Mouse (Mus musculus) A20 (cell line): Measurements from ENCODE around the gene Cdk14.

Experiments used
- DNase-seq: peaks from one replicate; pipeline ENCODE4 v3.0.0-alpha.2; 2011; ENCODE audit warnings: low read depth, low spot score

Gene Cdk14

GRCm38 (mm10) chr5:4858032-4858641, 562.0 kb downstream of the Cdk14 start:
- DNase-seq, result no peak

- no peak for DNase-seq
Observed at GRCm38 (mm10) chr5:4853503-4853902, 566.6 kb downstream of the Cdk14 start.

- DNase-seq, result no peak
Observed at GRCm38 (mm10) chr5:4852711-4853320, 567.3 kb downstream of the Cdk14 start.

- no peak for DNase-seq
Observed at GRCm38 (mm10) chr5:4851934-4852710, 568.0 kb downstream of the Cdk14 start.

GRCm38 (mm10) chr5:4851245-4851933, 568.7 kb downstream of the Cdk14 start:
- DNase-seq, result no peak

GRCm38 (mm10) chr5:4834819-4835480, 585.2 kb downstream of the Cdk14 start:
- DNase-seq, result no peak

- DNase-seq, result no peak
Observed at GRCm38 (mm10) chr5:4833940-4834339, 586.2 kb downstream of the Cdk14 start.

GRCm38 (mm10) chr5:4826886-4827285, 593.2 kb downstream of the Cdk14 start:
- no peak for DNase-seq

- no peak for DNase-seq
Observed at GRCm38 (mm10) chr5:4825951-4826350, 594.2 kb downstream of the Cdk14 start.

- DNase-seq, result no peak
Observed at GRCm38 (mm10) chr5:4825076-4825475, 595.0 kb downstream of the Cdk14 start.

GRCm38 (mm10) chr5:4824171-4824570, 595.9 kb downstream of the Cdk14 start:
- no peak for DNase-seq

- no peak for DNase-seq
Observed at GRCm38 (mm10) chr5:4822041-4822440, 598.1 kb downstream of the Cdk14 start.

GRCm38 (mm10) chr5:4821368-4821771, 598.7 kb downstream of the Cdk14 start:
- DNase-seq, result no peak

- DNase-seq, result no peak
Observed at GRCm38 (mm10) chr5:4816981-4817380, 603.1 kb downstream of the Cdk14 start.

GRCm38 (mm10) chr5:4814465-4815204, 605.5 kb downstream of the Cdk14 start:
- no peak for DNase-seq

GRCm38 (mm10) chr5:4813357-4813756, 606.8 kb downstream of the Cdk14 start:
- no peak for DNase-seq

- DNase-seq, result no peak
Observed at GRCm38 (mm10) chr5:4812036-4812729, 607.9 kb downstream of the Cdk14 start.

- DNase-seq, result no peak
Observed at GRCm38 (mm10) chr5:4805228-4805627, 614.9 kb downstream of the Cdk14 start.

- DNase-seq, result no peak
Observed at GRCm38 (mm10) chr5:4803708-4804107, 616.4 kb downstream of the Cdk14 start.

- no peak for DNase-seq
Observed at GRCm38 (mm10) chr5:4801971-4802370, 618.1 kb downstream of the Cdk14 start.
